Mouse (Mus musculus) ES-Bruce4 (cell line): ENCODE measurements around the gene Ptgfrn.

Experiments
- CTCF ChIP-seq: IDR thresholded peaks from one replicate; pipeline ENCODE4 v1.8.1; 2011; ENCODE audit warnings: low read depth, low read length
- EP300 ChIP-seq: IDR thresholded peaks from 2 replicates; pipeline ENCODE4 v1.6.1; 2011; ENCODE audit warnings: low read depth, low read length; ENCODE audit not compliant: insufficient read depth

DNA sequence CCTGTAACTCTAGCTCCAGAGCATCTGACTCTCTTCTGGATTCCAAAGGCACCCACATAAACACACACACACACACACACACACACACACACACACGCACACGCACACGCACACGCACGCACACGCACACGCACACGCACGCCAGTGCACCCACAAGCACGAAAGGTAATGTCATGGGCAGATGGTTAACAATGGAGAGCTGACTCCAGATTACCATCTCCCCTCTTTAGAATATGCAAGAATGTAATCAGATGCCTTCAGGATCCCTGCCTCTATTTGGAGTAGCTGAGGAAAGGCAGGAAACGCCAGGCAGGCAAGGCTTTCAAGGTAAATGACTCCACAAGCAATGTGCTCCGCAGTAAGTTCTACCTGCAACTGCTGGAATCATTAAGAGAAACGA is 17.9 kb downstream of the Ptgfrn start:
- peak; percentile 68; the same call in 1 of the 2 replicates for TF ChIP-seq EP300
- TF ChIP-seq CTCF: no peak
